Mouse (Mus musculus) liver, postnatal 0 days (tissue): Measurements from ENCODE around the gene Fmn2.

Experiments used
- CTCF ChIP-seq: sonication (generic); IDR thresholded peaks from 2 replicates; pipeline ENCODE4 v1.5.1; 2016; ENCODE audit warnings: antibody characterized with exemption, low read depth
- EP300 ChIP-seq: IDR thresholded peaks from 2 replicates; pipeline ENCODE4 v1.6.1; 2016; ENCODE audit warnings: antibody characterized with exemption, low read depth, mild to moderate bottlenecking

- TF ChIP-seq CTCF (no peak), EP300 (no peak)
These were observed 21.8 kb downstream of the Fmn2 start for GRCm38 (mm10) chr1:174523512-174523828.
